Comparison of ENCODE assay signal across 8 mouse cellular contexts in the genomic region with DNA sequence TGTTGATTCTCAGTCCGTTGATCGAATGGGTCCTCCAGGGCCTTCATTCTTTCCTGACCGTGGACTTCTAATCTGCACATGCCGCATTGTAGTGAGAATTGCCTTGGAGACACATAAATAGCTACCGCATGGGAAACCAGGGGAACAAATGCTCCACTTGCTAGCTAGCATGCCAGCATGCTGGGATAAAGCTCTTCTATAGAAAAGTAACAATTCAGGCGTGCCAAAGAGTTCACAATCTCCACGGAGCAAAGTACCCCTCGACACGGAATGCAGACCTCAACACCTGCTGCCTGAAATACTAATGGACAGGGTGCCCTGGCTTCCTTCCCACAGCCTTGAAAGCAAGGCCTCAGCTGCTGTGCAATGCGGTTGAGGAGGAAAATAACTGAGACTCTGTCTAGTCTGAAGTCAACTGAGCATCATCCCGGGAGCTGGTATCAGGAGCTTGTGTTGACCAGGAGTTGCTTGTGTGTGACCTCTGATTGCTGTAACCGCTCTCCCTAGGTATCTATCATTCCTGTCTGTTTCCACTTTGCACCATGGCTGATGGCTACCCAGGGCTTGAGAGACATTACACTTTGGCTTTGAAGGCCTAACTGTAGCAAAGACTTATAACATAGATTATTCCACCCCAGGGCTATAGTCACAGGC.
DNase-seq lines count a peak whose midpoint lies in the region; ATAC-seq and TF ChIP-seq lines count a peak whose summit lies in the region.

No protein-coding gene starts in this region.

- DNase-seq in frontal cortex, adult 2 months (ENCODE audit: extremely low spot score in 1 of 2, low spot score in 1 of 2) = peak; percentile 29 to 53
- DNase-seq in embryo, embryonic 9.5 days (ENCODE audit: extremely low spot score) = peak; percentile 19
- DNase-seq in layer of hippocampus, adult 9-11 months = peak; percentile 71
- no peak for DNase-seq in gastrocnemius, postnatal 36 days
- DNase-seq in thymus, adult 2 months = no peak

- peaks cover 4% of the 10 kb centered on the region; the same call in 1 of the 2 replicates for H3K27me3 ChIP-seq in neural tube, embryonic 12.5 days (replicated peaks)
- H3K27me3 ChIP-seq in thymus, adult 2 months (ENCODE audit: control insufficient read depth, insufficient read depth, low read length) = no peaks in the 10 kb centered on the region
- H3K27me3 ChIP-seq in heart, embryonic 11.5 days (ENCODE audit: control insufficient read depth, insufficient read depth, low read length) = no peaks in the 10 kb centered on the region

- no peaks in the 10 kb centered on the region for H3K36me3 ChIP-seq in neural tube, embryonic 12.5 days
- no peaks in the 10 kb centered on the region for H3K36me3 ChIP-seq in thymus, adult 2 months (ENCODE audit: control insufficient read depth, insufficient read depth, low read length)
- no peaks in the 10 kb centered on the region for H3K36me3 ChIP-seq in heart, embryonic 11.5 days (ENCODE audit: control insufficient read depth, insufficient read depth, low read length)

- H3K27ac ChIP-seq in neural tube, embryonic 12.5 days = 0 out of 2 replicates have a peak overlapping the region, but pooled peaks have one; percentile 42
- H3K27ac ChIP-seq in thymus, adult 2 months (ENCODE audit: control insufficient read depth, insufficient read depth, low read length) = no peak overlapping the region
- no peak overlapping the region for H3K27ac ChIP-seq in heart, embryonic 11.5 days (ENCODE audit: low read depth, low read length)

- no peak overlapping the region for H3K4me3 ChIP-seq in neural tube, embryonic 12.5 days
- H3K4me3 ChIP-seq in thymus, adult 2 months (ENCODE audit: control insufficient read depth, insufficient read depth, low read length) = no peak overlapping the region
- no peak overlapping the region for H3K4me3 ChIP-seq in heart, embryonic 11.5 days (ENCODE audit: low read depth, low read length)

- no peak for TF ChIP-seq CTCF in thymus, adult 2 months (IDR thresholded peaks at IDR 0.05; ENCODE audit: borderline replicate concordance, control insufficient read depth, extremely low read depth, insufficient read depth, low read length, poor library complexity)

- ATAC-seq in frontal cortex, adult (ENCODE audit: low TSS enrichment) = no peak
- peak; percentile 90 for ATAC-seq in neural tube, embryonic 12.5 days (ENCODE audit: low FRiP score, low read depth)
- ATAC-seq in heart, embryonic 11.5 days (replicated peaks; ENCODE audit: insufficient number of reproducible peaks, low FRiP score, low TSS enrichment) = no peak

- H3K4me1 ChIP-seq in neural tube, embryonic 12.5 days = peaks cover 6% of the 10 kb centered on the region
- no peaks in the 10 kb centered on the region for H3K4me1 ChIP-seq in thymus, adult 2 months (replicated peaks; ENCODE audit: control insufficient read depth, insufficient read depth, low read length)
- no peaks in the 10 kb centered on the region for H3K4me1 ChIP-seq in heart, embryonic 11.5 days (ENCODE audit: control insufficient read depth, insufficient read depth, low read length)

- H3K9me3 ChIP-seq in neural tube, embryonic 12.5 days = no peaks in the 10 kb centered on the region
- no peaks in the 10 kb centered on the region for H3K9me3 ChIP-seq in heart, embryonic 11.5 days (replicated peaks; ENCODE audit: control insufficient read depth, low read length)

- intact Hi-C loops in gastrocnemius, postnatal 36 days (cut with DNase I) = no loop called here

- no peak overlapping the region for H3K9ac ChIP-seq in neural tube, embryonic 12.5 days
- H3K9ac ChIP-seq in heart, embryonic 11.5 days (ENCODE audit: low read depth, low read length) = no peak overlapping the region

- 32% methylated on average over 12 of the region's 12 CpGs for WGBS in neural tube, embryonic 12.5 days
- WGBS in thymus, adult 2 months = 95% methylated on average over 12 of the region's 12 CpGs
- WGBS in heart, embryonic 11.5 days (ENCODE audit: insufficient replicate concordance) = 67% methylated on average over 12 of the region's 12 CpGs

- TF ChIP-seq POLR2A in thymus, adult 2 months (IDR thresholded peaks at IDR 0.05; ENCODE audit: control insufficient read depth, extremely low read depth, insufficient read depth, low read length, poor library complexity) = no peak

- no peak overlapping the region for H3K4me2 ChIP-seq in neural tube, embryonic 12.5 days (replicated peaks)
- no peak overlapping the region for H3K4me2 ChIP-seq in heart, embryonic 11.5 days

Comparison
In these comparisons a context has a peak if more than half of its experiments do, and no peak if none do; other contexts are left out.
1. DNase-seq: peak in frontal cortex, adult 2 months (2 of 2), embryo, embryonic 9.5 days (single experiment) and layer of hippocampus, adult 9-11 months (single experiment); none in gastrocnemius, postnatal 36 days (0 of 2) and thymus, adult 2 months (single experiment).